8 mouse cellular contexts compared by ENCODE assay signal in genomic region chr14:27337156-27337555, GRCm38 (mm10).
DNase-seq lines count a peak whose midpoint lies in the region; ATAC-seq and TF ChIP-seq lines count a peak whose summit lies in the region.

No protein-coding gene starts in this region.

- ATAC-seq in heart, postnatal 0 days (ENCODE audit: insufficient read depth, low read depth), result no peak
- ATAC-seq in limb, embryonic 12.5 days (ENCODE audit: insufficient number of reproducible peaks, insufficient read depth, low FRiP score, low TSS enrichment, low read depth), result no peak

- DNase-seq in heart, postnatal 0 days (ENCODE audit: low spot score), result no peak
- DNase-seq in heart, adult 18-20 months, result no peak
- peak; percentile 72 for DNase-seq in CD4-positive helper T cell, adult 2 months (ENCODE audit: low read depth, low spot score)
- peak; percentile 66 for DNase-seq in brain, adult 2 months (ENCODE audit: low read depth, low spot score)
- DNase-seq in retina, postnatal 1 day, result no peak
- no peak for DNase-seq in right cerebral cortex, adult 2 months (ENCODE audit: low spot score in 2 of 2)
- no peak for DNase-seq in adipocyte (ENCODE audit: low spot score)

- 62% methylated on average over 6 of the region's 6 CpGs for WGBS in heart, postnatal 0 days
- 67% methylated on average over 6 of the region's 6 CpGs for WGBS in limb, embryonic 12.5 days

- TF ChIP-seq EP300 in heart, postnatal 0 days (IDR thresholded peaks at IDR 0.05; ENCODE audit: low read depth), result no peak

- peaks cover 32% of the 10 kb centered on the region for H3K4me1 ChIP-seq in heart, postnatal 0 days (ENCODE audit: control insufficient read depth, insufficient read depth)
- H3K4me1 ChIP-seq in limb, embryonic 12.5 days (replicated peaks), result peaks cover 48% of the 10 kb centered on the region

- H3K4me2 ChIP-seq in heart, postnatal 0 days (ENCODE audit: low read depth, low read length), result peak overlapping the region; percentile 79
- peak overlapping the region; percentile 95 for H3K4me2 ChIP-seq in limb, embryonic 12.5 days

- no peak overlapping the region for H3K27ac ChIP-seq in heart, postnatal 0 days (ENCODE audit: low read depth)
- H3K27ac ChIP-seq in limb, embryonic 12.5 days, result no peak overlapping the region

- no peaks in the 10 kb centered on the region for H3K27me3 ChIP-seq in heart, postnatal 0 days (ENCODE audit: control insufficient read depth, insufficient read depth, low read length)
- peaks cover 12% of the 10 kb centered on the region for H3K27me3 ChIP-seq in limb, embryonic 12.5 days

- H3K4me3 ChIP-seq in heart, postnatal 0 days (ENCODE audit: low read depth, low read length), result peak overlapping the region; percentile 54
- H3K4me3 ChIP-seq in limb, embryonic 12.5 days (replicated peaks), result peak overlapping the region; percentile 66

- TF ChIP-seq CTCF in heart, postnatal 0 days (IDR thresholded peaks at IDR 0.05; ENCODE audit: low read depth), result no peak

- no peak overlapping the region for H3K9ac ChIP-seq in heart, postnatal 0 days (replicated peaks; ENCODE audit: low read depth, low read length)
- H3K9ac ChIP-seq in limb, embryonic 12.5 days (replicated peaks), result peak overlapping the region; percentile 71

- H3K36me3 ChIP-seq in heart, postnatal 0 days (replicated peaks; ENCODE audit: control insufficient read depth, insufficient read depth, low read length), result no peaks in the 10 kb centered on the region
- no peaks in the 10 kb centered on the region for H3K36me3 ChIP-seq in limb, embryonic 12.5 days

- H3K9me3 ChIP-seq in heart, postnatal 0 days (replicated peaks; ENCODE audit: control insufficient read depth, low read length), result no peaks in the 10 kb centered on the region
- no peaks in the 10 kb centered on the region for H3K9me3 ChIP-seq in limb, embryonic 12.5 days

Comparison
In these comparisons a context has a peak if more than half of its experiments do, and no peak if none do; other contexts are left out.
1. DNase-seq: peak in CD4-positive helper T cell, adult 2 months (single experiment) and brain, adult 2 months (single experiment); none in heart, postnatal 0 days (single experiment), heart, adult 18-20 months (0 of 2), retina, postnatal 1 day (single experiment), right cerebral cortex, adult 2 months (0 of 2) and adipocyte (single experiment).